Mouse (Mus musculus): Measurements from ENCODE around the gene Kcnc1.

Kcnc1 gene

GRCm38 (mm10) chr7:46396231-46396927, at the start of gene Kcnc1:
Gene Kcnc1 (plus strand): TSS chr7:46396497.
- DNase-seq (ENCODE audit: low spot score), result peak; percentile 78

- no peak for DNase-seq (ENCODE audit: low spot score)
These were observed 48.6 kb upstream of the Kcnc1 start for GRCm38 (mm10) chr7:46347692-46348091.

GRCm38 (mm10) chr7:46348813-46349212, 47.5 kb upstream of the Kcnc1 start:
- no peak for DNase-seq (ENCODE audit: low spot score)

GRCm38 (mm10) chr7:46350119-46350702, 46.1 kb upstream of the Kcnc1 start:
- DNase-seq (ENCODE audit: low spot score), result no peak

- no peak for DNase-seq (ENCODE audit: low spot score)
These were observed 43.5 kb upstream of the Kcnc1 start for GRCm38 (mm10) chr7:46352748-46353147.

- no peak for DNase-seq (ENCODE audit: low spot score)
These were observed 43.1 kb upstream of the Kcnc1 start for GRCm38 (mm10) chr7:46353216-46353615.

DNA sequence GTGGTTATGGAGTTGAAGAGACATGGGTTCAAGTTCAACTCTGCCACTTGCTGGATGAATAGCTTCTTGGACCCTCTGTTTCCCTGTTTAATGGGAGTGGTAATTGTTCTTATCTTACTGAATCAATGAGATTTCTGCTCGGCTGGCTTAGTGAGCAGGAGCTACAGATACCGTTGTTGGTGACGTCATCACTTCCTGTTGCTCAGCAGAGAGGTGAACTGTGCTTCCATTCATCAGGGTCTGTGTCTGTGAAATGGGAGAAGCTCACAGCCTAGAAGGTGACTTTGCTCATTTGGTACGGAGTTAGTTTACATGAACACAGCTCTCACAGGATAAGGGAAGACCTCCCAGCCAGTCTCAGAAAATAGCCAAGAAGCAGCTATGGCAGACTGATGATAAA, 42.4 kb upstream of the Kcnc1 start:
- DNase-seq (ENCODE audit: low spot score), result no peak

DNA sequence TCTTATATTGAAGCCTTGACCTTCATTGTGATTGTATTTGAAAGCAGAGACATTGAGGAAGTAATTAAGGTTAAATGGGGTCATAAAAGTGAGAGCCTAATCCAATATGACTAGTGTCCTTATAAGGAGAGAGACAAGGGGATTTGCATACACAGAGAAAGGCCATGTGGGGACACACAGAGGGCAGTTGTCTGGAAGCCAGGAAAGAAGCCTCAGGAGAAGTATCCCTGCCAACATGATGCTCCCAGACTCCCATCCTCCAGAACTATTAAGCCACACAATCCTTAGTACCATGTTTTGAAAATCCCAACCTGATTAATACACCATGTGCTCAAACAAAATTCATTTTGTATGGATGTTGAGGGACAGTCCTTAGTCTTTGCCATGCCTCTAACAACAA, 34.5 kb upstream of the Kcnc1 start:
- DNase-seq (ENCODE audit: low spot score), result no peak

DNA sequence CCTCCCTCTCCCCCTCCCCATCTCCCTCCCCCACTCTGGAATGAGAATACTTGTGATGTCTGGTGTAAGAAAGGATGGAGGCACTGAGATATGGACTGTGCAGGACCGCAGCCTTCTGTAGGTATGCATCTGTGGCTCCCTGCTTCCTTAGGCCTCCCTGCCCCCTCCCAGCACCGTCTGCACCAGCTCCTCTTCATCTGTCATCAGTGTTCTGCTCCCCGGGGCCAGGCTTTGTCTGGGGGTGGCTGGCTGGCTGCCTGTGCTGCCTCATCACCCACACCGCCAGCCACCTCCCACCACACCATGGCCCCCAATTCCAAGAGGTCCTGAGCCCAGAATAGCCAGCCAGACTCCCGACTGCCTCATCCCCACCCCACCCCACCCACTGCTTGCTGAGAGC, 32.1 kb upstream of the Kcnc1 start:
- DNase-seq (ENCODE audit: low spot score), result no peak

GRCm38 (mm10) chr7:46365810-46366209, 30.5 kb upstream of the Kcnc1 start:
- no peak for DNase-seq (ENCODE audit: low spot score)

DNA sequence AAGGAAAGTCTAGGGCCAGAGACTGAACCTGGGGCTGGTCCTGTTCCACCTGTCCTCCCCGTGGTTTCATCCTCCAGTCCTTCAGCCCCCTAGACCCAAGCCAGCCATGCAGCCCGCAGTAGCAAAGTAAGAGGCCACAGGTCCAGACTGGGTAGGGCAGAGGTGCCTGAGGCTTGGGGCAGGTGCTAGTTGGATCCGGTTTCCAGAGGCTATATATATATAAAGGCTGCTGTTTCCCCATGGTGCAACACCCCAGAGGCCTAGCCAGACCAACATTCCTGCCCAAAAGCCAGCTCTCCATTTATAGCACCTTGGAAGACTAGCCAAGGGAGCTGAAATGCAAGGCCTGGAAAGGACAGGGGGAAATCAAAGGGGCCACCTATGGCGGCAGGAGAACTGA, 25.2 kb upstream of the Kcnc1 start:
- no peak for DNase-seq (ENCODE audit: low spot score)

DNA sequence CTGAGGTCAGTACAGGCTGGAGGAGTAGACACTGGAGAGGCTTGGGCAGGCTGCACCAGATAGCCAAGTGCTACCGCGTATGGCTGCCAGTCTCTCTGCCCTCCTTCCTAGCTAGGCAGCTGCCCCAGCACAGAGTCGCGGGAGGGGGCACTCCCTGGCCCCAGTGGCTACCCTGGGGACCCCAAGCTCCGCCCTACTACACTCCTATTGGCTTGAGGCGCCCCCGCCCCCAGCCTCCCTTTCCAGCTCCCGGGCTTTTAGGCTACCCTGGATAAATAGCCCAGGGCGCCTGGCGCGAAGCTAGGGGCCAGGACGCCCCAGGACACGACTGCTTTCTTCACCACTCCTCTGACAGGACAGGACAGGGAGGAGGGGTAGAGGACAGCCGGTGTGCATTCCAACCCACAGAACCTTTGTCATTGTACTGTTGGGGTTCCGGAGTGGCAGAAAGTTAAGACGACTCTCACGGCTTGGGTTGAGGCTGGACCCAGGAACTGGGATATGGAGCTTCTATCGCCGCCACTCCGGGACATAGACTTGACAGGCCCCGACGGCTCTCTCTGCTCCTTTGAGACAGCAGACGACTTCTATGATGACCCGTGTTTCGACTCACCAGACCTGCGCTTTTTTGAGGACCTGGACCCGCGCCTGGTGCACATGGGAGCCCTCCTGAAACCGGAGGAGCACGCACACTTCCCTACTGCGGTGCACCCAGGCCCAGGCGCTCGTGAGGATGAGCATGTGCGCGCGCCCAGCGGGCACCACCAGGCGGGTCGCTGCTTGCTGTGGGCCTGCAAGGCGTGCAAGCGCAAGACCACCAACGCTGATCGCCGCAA, 19.9 kb upstream of the Kcnc1 start, which contains the start of gene Myod1:
Gene Myod1, plus strand, starts transcription at position 303 of the 836 bp plus-strand sequence.
- no peak for DNase-seq (ENCODE audit: low spot score)

DNA sequence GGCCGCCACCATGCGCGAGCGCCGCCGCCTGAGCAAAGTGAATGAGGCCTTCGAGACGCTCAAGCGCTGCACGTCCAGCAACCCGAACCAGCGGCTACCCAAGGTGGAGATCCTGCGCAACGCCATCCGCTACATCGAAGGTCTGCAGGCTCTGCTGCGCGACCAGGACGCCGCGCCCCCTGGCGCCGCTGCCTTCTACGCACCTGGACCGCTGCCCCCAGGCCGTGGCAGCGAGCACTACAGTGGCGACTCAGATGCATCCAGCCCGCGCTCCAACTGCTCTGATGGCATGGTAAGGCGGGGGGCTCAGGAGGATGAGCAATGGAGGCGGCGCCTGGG, 19.3 kb upstream of the Kcnc1 start:
- no peak for DNase-seq (ENCODE audit: low spot score)

GRCm38 (mm10) chr7:46378123-46378522, 18.2 kb upstream of the Kcnc1 start:
- DNase-seq (ENCODE audit: low spot score), result no peak

DNA sequence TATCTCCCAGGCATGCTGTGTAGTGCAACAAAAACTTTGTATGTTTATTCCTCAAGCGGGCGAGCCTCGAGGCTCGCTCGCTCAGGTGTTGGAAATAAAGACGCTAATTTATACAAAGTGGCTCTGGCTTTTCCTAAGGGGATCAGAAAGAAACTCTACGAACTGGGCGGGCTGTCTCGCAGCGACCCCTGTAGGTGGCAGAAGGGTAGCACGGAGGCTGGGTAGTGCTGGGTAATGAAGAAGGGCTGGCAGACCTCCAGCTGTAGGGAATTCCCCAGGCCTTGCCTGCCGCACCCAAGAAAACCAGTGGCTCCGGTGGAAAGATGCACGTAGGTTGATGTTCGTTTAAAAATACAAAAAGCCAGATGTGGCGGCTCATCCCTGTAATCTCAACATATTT, 17.3 kb upstream of the Kcnc1 start:
- no peak for DNase-seq (ENCODE audit: low spot score)

- DNase-seq (ENCODE audit: low spot score), result no peak
These were observed 15.7 kb upstream of the Kcnc1 start for GRCm38 (mm10) chr7:46380625-46381024.

- no peak for DNase-seq (ENCODE audit: low spot score)
These were observed 8.9 kb upstream of the Kcnc1 start for GRCm38 (mm10) chr7:46387430-46387829.

GRCm38 (mm10) chr7:46389456-46390085, 6.7 kb upstream of the Kcnc1 start:
- DNase-seq (ENCODE audit: low spot score), result no peak

DNA sequence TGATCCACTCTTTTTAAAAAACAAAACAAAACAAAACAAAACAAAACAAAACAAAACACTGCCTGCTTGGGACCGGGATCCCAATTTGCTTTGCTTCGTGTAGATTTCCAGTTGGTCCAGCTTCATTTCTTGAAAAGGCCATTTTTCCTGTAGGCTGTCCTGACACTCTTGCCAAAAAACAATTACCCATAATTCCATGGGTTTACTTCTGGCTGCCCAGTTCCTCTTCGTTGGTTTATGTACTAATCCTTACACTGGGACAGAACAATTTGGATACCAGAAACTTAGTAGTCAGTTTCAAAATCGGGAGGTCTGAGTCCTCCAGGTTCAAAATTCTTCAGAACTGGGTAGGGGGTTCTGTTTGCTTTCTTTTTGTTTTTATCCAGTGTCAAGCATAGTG, 6.1 kb upstream of the Kcnc1 start:
- no peak for DNase-seq (ENCODE audit: low spot score)

DNA sequence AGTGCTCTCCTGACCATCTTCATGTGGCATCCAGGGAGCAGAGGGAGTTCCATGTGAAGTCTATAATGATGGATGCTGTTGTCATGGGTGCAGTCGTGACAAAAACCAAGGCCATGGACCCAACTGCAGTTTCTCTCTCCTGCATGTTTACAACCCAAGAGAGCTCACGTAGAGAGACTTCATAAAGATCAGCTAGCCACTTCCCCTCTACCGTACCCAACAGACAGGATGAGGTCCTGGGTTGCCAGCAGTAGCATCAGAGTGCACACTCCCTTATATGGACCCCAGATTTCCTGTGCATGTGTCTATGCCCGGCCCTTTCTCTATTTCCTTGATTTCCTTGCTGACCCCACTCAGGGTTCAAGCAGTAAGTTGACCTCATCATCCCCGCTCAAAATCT, 4.6 kb upstream of the Kcnc1 start:
- DNase-seq (ENCODE audit: low spot score), result no peak

GRCm38 (mm10) chr7:46393116-46393515, 3.2 kb upstream of the Kcnc1 start:
- peak; percentile 40 for DNase-seq (ENCODE audit: low spot score)

GRCm38 (mm10) chr7:46393718-46394511, 2.4 kb upstream of the Kcnc1 start:
- no peak for DNase-seq (ENCODE audit: low spot score)

All from yolk sac, embryonic 10.5 days (tissue).